Comparison of ENCODE assay signal across 19 mouse cellular contexts in the genomic region with DNA sequence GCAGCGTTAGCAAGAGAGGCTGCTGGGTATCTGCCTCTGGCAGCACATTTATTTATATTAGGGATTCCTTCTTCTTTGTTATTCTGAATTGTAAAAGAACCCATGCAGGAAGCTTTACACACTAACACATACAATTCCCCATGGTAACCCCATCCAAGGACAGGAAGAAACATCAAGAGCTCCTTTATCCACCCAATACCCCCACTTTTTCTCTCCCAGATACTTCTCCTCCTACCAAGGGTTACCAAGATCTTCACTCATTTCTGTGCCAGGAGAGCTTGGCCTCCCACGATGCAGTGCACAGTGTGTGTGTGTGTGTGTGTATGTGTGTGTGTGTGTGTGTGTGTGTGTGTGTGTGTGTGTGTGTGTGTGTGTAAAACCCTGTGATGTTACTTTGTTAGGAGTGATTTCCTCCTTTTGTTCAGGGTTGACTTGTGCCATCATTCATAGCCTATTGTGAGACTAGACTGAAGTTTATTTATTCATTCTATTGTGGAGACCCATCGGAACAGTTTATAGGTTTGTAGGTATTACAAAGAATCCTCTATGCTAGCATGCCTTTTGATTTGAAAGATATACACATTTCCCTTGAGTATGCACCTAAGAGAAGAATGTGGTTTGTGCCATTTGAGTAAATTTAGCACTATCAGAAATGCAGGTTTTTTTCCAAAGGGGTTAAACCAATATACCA.
A peak's percentile ranks its signal among the peaks of the same experiment; 100 is the strongest.
DNase-seq lines count a peak whose midpoint lies in the region; ATAC-seq and TF ChIP-seq lines count a peak whose summit lies in the region.
"Had no signal": no experiment of that assay in that cellular context is flagged by ENCODE, and none has a peak within 500 bp of the region (broad histone marks: within the 10 kb centered on the region; RNA-seq: fewer than 3 reads in every experiment).

No protein-coding gene starts in this region.

- no peaks in the 10 kb centered on the region for H3K9me3 ChIP-seq in midbrain, embryonic 11.5 days (ENCODE audit: control insufficient read depth, low read length)
- no peaks in the 10 kb centered on the region for H3K9me3 ChIP-seq in midbrain, embryonic 16.5 days (replicated peaks; ENCODE audit: control insufficient read depth, low read length, poor library complexity, severe bottlenecking)
- H3K9me3 ChIP-seq in hindbrain, embryonic 13.5 days, result no peaks in the 10 kb centered on the region
- no peaks in the 10 kb centered on the region for H3K9me3 ChIP-seq in midbrain, postnatal 0 days (ENCODE audit: low read length)
- H3K9me3 ChIP-seq in kidney, embryonic 15.5 days (replicated peaks), result no peaks in the 10 kb centered on the region
- H3K9me3 ChIP-seq: forebrain, embryonic 12.5 days; limb, embryonic 13.5 days; liver, embryonic 13.5 days; stomach, embryonic 15.5 days had no signal

- H3K4me2 ChIP-seq in midbrain, embryonic 11.5 days, result no peak overlapping the region
- no peak overlapping the region for H3K4me2 ChIP-seq in midbrain, embryonic 16.5 days (ENCODE audit: low read length)
- H3K4me2 ChIP-seq in hindbrain, embryonic 13.5 days, result no peak overlapping the region
- no peak overlapping the region for H3K4me2 ChIP-seq in midbrain, postnatal 0 days (ENCODE audit: low read depth, low read length, poor library complexity, severe bottlenecking)
- no peak overlapping the region for H3K4me2 ChIP-seq in kidney, embryonic 15.5 days
- H3K4me2 ChIP-seq: forebrain, embryonic 12.5 days; limb, embryonic 13.5 days; liver, embryonic 13.5 days; stomach, embryonic 15.5 days had no signal

- H3K9ac ChIP-seq in midbrain, embryonic 11.5 days (ENCODE audit: low read length), result no peak overlapping the region
- no peak overlapping the region for H3K9ac ChIP-seq in midbrain, embryonic 16.5 days (ENCODE audit: low read depth, low read length)
- no peak overlapping the region for H3K9ac ChIP-seq in hindbrain, embryonic 13.5 days
- no peak overlapping the region for H3K9ac ChIP-seq in midbrain, postnatal 0 days (replicated peaks; ENCODE audit: low read length, poor library complexity, severe bottlenecking)
- no peak overlapping the region for H3K9ac ChIP-seq in kidney, embryonic 15.5 days
- H3K9ac ChIP-seq: forebrain, embryonic 12.5 days; limb, embryonic 13.5 days; liver, embryonic 13.5 days; stomach, embryonic 15.5 days had no signal

- H3K4me1 ChIP-seq in midbrain, embryonic 11.5 days (ENCODE audit: control insufficient read depth, insufficient read depth, low read length), result peaks cover 2% of the 10 kb centered on the region; the same call in 1 of the 2 replicates
- H3K4me1 ChIP-seq in midbrain, embryonic 16.5 days (ENCODE audit: control insufficient read depth, insufficient read depth, low read length), result peaks cover 9% of the 10 kb centered on the region
- H3K4me1 ChIP-seq in hindbrain, embryonic 13.5 days (replicated peaks), result peaks cover 11% of the 10 kb centered on the region
- 0 out of 2 replicates have a peak, but pooled peaks cover 3% of the 10 kb centered on the region for H3K4me1 ChIP-seq in midbrain, postnatal 0 days (ENCODE audit: insufficient read depth, low read length)
- H3K4me1 ChIP-seq in kidney, embryonic 15.5 days, result no peaks in the 10 kb centered on the region
- H3K4me1 ChIP-seq: limb, embryonic 13.5 days; liver, embryonic 13.5 days; stomach, embryonic 15.5 days had no signal

- H3K27me3 ChIP-seq in midbrain, embryonic 11.5 days (ENCODE audit: control insufficient read depth, insufficient read depth, low read length), result no peaks in the 10 kb centered on the region
- no peaks in the 10 kb centered on the region for H3K27me3 ChIP-seq in midbrain, embryonic 16.5 days (ENCODE audit: control insufficient read depth, insufficient read depth, low read depth, low read length)
- no peaks in the 10 kb centered on the region for H3K27me3 ChIP-seq in hindbrain, embryonic 13.5 days
- H3K27me3 ChIP-seq in midbrain, postnatal 0 days (ENCODE audit: insufficient read depth, low read length), result no peaks in the 10 kb centered on the region
- no peaks in the 10 kb centered on the region for H3K27me3 ChIP-seq in kidney, embryonic 15.5 days
- H3K27me3 ChIP-seq: forebrain, embryonic 12.5 days; limb, embryonic 13.5 days; liver, embryonic 13.5 days; stomach, embryonic 15.5 days had no signal

- peak; percentile 2 for DNase-seq in left cerebral cortex, postnatal 4 days
- no peak for DNase-seq in left cerebral cortex, postnatal 10 days (ENCODE audit: extremely low spot score in 1 of 2, low spot score in 2 of 2)
- DNase-seq in midbrain, embryonic 11.5 days (ENCODE audit: low spot score, missing footprints), result no peak
- DNase-seq in midbrain, postnatal 0 days (ENCODE audit: low spot score), result peak; percentile 24
- DNase-seq: B cell, adult 2 months; cerebellum, adult 8-10 months; gastrocnemius, postnatal 10 days; heart, adult 18-20 months; heart, postnatal 4 days; liver, embryonic 13.5 days; right cerebral cortex, postnatal 25 days; thymus, adult 2 months had no signal

- ATAC-seq in midbrain, embryonic 11.5 days (ENCODE audit: low FRiP score), result peak; percentile 64; the same call in 1 of the 2 replicates
- no peak for ATAC-seq in midbrain, embryonic 16.5 days
- ATAC-seq in hindbrain, embryonic 13.5 days (ENCODE audit: low FRiP score), result peak; percentile 39; the same call in 1 of the 2 replicates
- ATAC-seq in midbrain, postnatal 0 days (ENCODE audit: low FRiP score), result no peak
- ATAC-seq in kidney, embryonic 15.5 days (replicated peaks; ENCODE audit: low FRiP score), result no peak
- ATAC-seq: intestine, embryonic 16.5 days had no signal

- WGBS in midbrain, embryonic 11.5 days, result 62% methylated on average over 3 of the region's 3 CpGs
- WGBS in midbrain, embryonic 16.5 days, result 42% methylated on average over 3 of the region's 3 CpGs
- 19% methylated on average over 3 of the region's 3 CpGs for WGBS in hindbrain, embryonic 13.5 days
- WGBS in midbrain, postnatal 0 days, result 23% methylated on average over 3 of the region's 3 CpGs
- 56% methylated on average over 3 of the region's 3 CpGs for WGBS in kidney, embryonic 15.5 days

- no peak overlapping the region for H3K27ac ChIP-seq in midbrain, embryonic 11.5 days (ENCODE audit: low read depth, low read length)
- no peak overlapping the region for H3K27ac ChIP-seq in midbrain, embryonic 16.5 days (ENCODE audit: low read length)
- H3K27ac ChIP-seq in hindbrain, embryonic 13.5 days, result no peak overlapping the region
- no peak overlapping the region for H3K27ac ChIP-seq in midbrain, postnatal 0 days (ENCODE audit: low read depth, low read length)
- no peak overlapping the region for H3K27ac ChIP-seq in kidney, embryonic 15.5 days
- H3K27ac ChIP-seq: forebrain, embryonic 12.5 days; limb, embryonic 13.5 days; liver, embryonic 13.5 days; stomach, embryonic 15.5 days had no signal

- H3K4me3 ChIP-seq in midbrain, embryonic 11.5 days (ENCODE audit: low read depth, low read length), result no peak overlapping the region
- no peak overlapping the region for H3K4me3 ChIP-seq in midbrain, embryonic 16.5 days (ENCODE audit: low read depth, low read length)
- no peak overlapping the region for H3K4me3 ChIP-seq in hindbrain, embryonic 13.5 days
- no peak overlapping the region for H3K4me3 ChIP-seq in midbrain, postnatal 0 days (ENCODE audit: low read depth, low read length)
- H3K4me3 ChIP-seq in kidney, embryonic 15.5 days (replicated peaks), result no peak overlapping the region
- H3K4me3 ChIP-seq: forebrain, embryonic 12.5 days; limb, embryonic 13.5 days; liver, embryonic 13.5 days; stomach, embryonic 15.5 days had no signal

- TF ChIP-seq CTCF in midbrain, postnatal 0 days (IDR thresholded peaks at IDR 0.05), result no peak

- intact Hi-C loops in left cerebral cortex, postnatal 4 days (cut with DNase I), result no loop called here
- intact Hi-C loops in left cerebral cortex, postnatal 10 days (cut with DNase I), result no loop called here

- H3K36me3 ChIP-seq in midbrain, embryonic 11.5 days (ENCODE audit: control insufficient read depth, insufficient read depth, low read length), result no peaks in the 10 kb centered on the region
- H3K36me3 ChIP-seq in midbrain, embryonic 16.5 days (ENCODE audit: control insufficient read depth, insufficient read depth, low read length), result no peaks in the 10 kb centered on the region
- no peaks in the 10 kb centered on the region for H3K36me3 ChIP-seq in hindbrain, embryonic 13.5 days
- H3K36me3 ChIP-seq in midbrain, postnatal 0 days (ENCODE audit: insufficient read depth, low read length), result no peaks in the 10 kb centered on the region
- no peaks in the 10 kb centered on the region for H3K36me3 ChIP-seq in kidney, embryonic 15.5 days
- H3K36me3 ChIP-seq: forebrain, embryonic 12.5 days; limb, embryonic 13.5 days; liver, embryonic 13.5 days; stomach, embryonic 15.5 days had no signal

Comparison
In these comparisons a context has a peak if more than half of its experiments do, and no peak if none do; other contexts are left out.
1. DNase-seq: peak in left cerebral cortex, postnatal 4 days (single experiment) and midbrain, postnatal 0 days (single experiment); none in left cerebral cortex, postnatal 10 days (0 of 2) and midbrain, embryonic 11.5 days (single experiment).
2. ATAC-seq: peak in midbrain, embryonic 11.5 days (single experiment) and hindbrain, embryonic 13.5 days (single experiment); none in midbrain, embryonic 16.5 days (single experiment), midbrain, postnatal 0 days (single experiment) and kidney, embryonic 15.5 days (single experiment).